Mouse (Mus musculus): ENCODE data around the gene Nmbr.

GRCm38 (mm10) chr10:14703239-14703638, 2.2 kb upstream of the Nmbr start:
- no peak for TF ChIP-seq CTCF (IDR thresholded peaks at IDR 0.05; ENCODE audit: insufficient read depth, low read depth, low read length)
- no peak for TF ChIP-seq POLR2A (IDR thresholded peaks at IDR 0.05; ENCODE audit: insufficient read depth, low read depth, low read length)

Data from olfactory bulb, adult 2 months (tissue).